Mouse (Mus musculus): ENCODE data around the gene Rft1.

- TF ChIP-seq CTCF (IDR thresholded peaks at IDR 0.05; ENCODE audit: extremely low read depth, insufficient read depth, low read length) (no peak), POLR2A (IDR thresholded peaks at IDR 0.05; ENCODE audit: extremely low read depth, insufficient read depth, low read length) (no peak)
Observed at GRCm38 (mm10) chr14:30645066-30645465, 9.1 kb upstream of the Rft1 start.

Data from cortical plate, adult 2 months (tissue).